In genomic region chr6:42339189-42339588, GRCm38 (mm10) we compare ENCODE assay signal across 27 mouse cellular contexts. TPM values are rescaled to one million over a fixed set of nuclear protein-coding genes. Genes with fewer than 3 reads are reported as not detected.
"Had no signal": no experiment of that assay in that cellular context is flagged by ENCODE, and none has a peak within 500 bp of the region (broad histone marks: within the 10 kb centered on the region; RNA-seq: fewer than 3 reads in every experiment).

No protein-coding gene starts in this region.

- H3K4me1 ChIP-seq: embryonic facial prominence, embryonic 10.5 days; embryonic facial prominence, embryonic 12.5 days; embryonic facial prominence, embryonic 13.5 days; embryonic facial prominence, embryonic 15.5 days; forebrain, embryonic 10.5 days; forebrain, embryonic 12.5 days; forebrain, embryonic 13.5 days; forebrain, embryonic 15.5 days had no signal

- H3K27me3 ChIP-seq: embryonic facial prominence, embryonic 12.5 days; embryonic facial prominence, embryonic 13.5 days; embryonic facial prominence, embryonic 15.5 days; forebrain, embryonic 12.5 days; forebrain, embryonic 13.5 days; forebrain, embryonic 15.5 days had no signal

- DNase-seq: cerebellum, adult 2 months; cerebellum, adult 8-10 months; cerebellum, adult 9-10 months; cerebellum, adult 9-11 months; cerebellum, postnatal 10 days; cerebellum, postnatal 14 days; cerebellum, postnatal 25 days; embryo, embryonic 11 days; forebrain, postnatal 0 days; gastrocnemius, adult 2 months; gastrocnemius, postnatal 10 days; gastrocnemius, postnatal 14 days; gastrocnemius, postnatal 25 days; gastrocnemius, postnatal 36 days; heart, adult 2 months had no signal

- H3K27ac ChIP-seq: embryonic facial prominence, embryonic 10.5 days; embryonic facial prominence, embryonic 12.5 days; embryonic facial prominence, embryonic 13.5 days; embryonic facial prominence, embryonic 15.5 days; forebrain, embryonic 10.5 days; forebrain, embryonic 12.5 days; forebrain, embryonic 13.5 days; forebrain, embryonic 15.5 days; gastrocnemius, adult 2 months; heart, adult 2 months had no signal

- H3K9ac ChIP-seq: embryonic facial prominence, embryonic 12.5 days; embryonic facial prominence, embryonic 13.5 days; embryonic facial prominence, embryonic 15.5 days; forebrain, embryonic 12.5 days; forebrain, embryonic 13.5 days; forebrain, embryonic 15.5 days; forebrain, postnatal 0 days had no signal

- H3K36me3 ChIP-seq: embryonic facial prominence, embryonic 10.5 days; embryonic facial prominence, embryonic 12.5 days; embryonic facial prominence, embryonic 13.5 days; embryonic facial prominence, embryonic 15.5 days; forebrain, embryonic 10.5 days; forebrain, embryonic 12.5 days; forebrain, embryonic 15.5 days had no signal

- ATAC-seq: forebrain, embryonic 13.5 days; forebrain, embryonic 14.5 days; forebrain, embryonic 15.5 days; forebrain, embryonic 16.5 days; forebrain, postnatal 0 days had no signal

- H3K9me3 ChIP-seq: embryonic facial prominence, embryonic 10.5 days; embryonic facial prominence, embryonic 12.5 days; embryonic facial prominence, embryonic 13.5 days; embryonic facial prominence, embryonic 15.5 days; forebrain, embryonic 10.5 days; forebrain, embryonic 12.5 days; forebrain, embryonic 13.5 days; forebrain, embryonic 15.5 days had no signal

- H3K4me3 ChIP-seq: embryonic facial prominence, embryonic 10.5 days; embryonic facial prominence, embryonic 12.5 days; embryonic facial prominence, embryonic 13.5 days; embryonic facial prominence, embryonic 15.5 days; erythroblast, embryonic 14.5 days; forebrain, embryonic 10.5 days; forebrain, embryonic 12.5 days; forebrain, embryonic 13.5 days; forebrain, embryonic 15.5 days; gastrocnemius, adult 2 months; heart, adult 2 months had no signal

- H3K4me2 ChIP-seq: embryonic facial prominence, embryonic 12.5 days; embryonic facial prominence, embryonic 13.5 days; embryonic facial prominence, embryonic 15.5 days; forebrain, embryonic 12.5 days; forebrain, embryonic 13.5 days; forebrain, embryonic 15.5 days had no signal

RNA-seq across cellular contexts. Expression of gene Fam131b, which starts 14.7 kb away (rescaled TPM):
- total RNA-seq: common myeloid progenitor, adult 5-6 weeks had no signal
- polyA plus RNA-seq: erythroblast, embryonic 14.5 days had no signal

RNA-seq across cellular contexts. Expression of gene Epha1, which starts 33.9 kb away (rescaled TPM):
- total RNA-seq: common myeloid progenitor, adult 5-6 weeks had no signal

RNA-seq across cellular contexts. Expression of gene Clcn1, which starts 52.7 kb away (rescaled TPM):
- total RNA-seq: common myeloid progenitor, adult 5-6 weeks had no signal
- polyA plus RNA-seq: erythroblast, embryonic 14.5 days had no signal
